In genomic region chr5:88835053-88835452, GRCm38 (mm10) we compare ENCODE assay signal across 13 mouse cellular contexts. TPM values are rescaled to one million over a fixed set of nuclear protein-coding genes. Genes with fewer than 3 reads are reported as not detected.
"Had no signal": no experiment of that assay in that cellular context is flagged by ENCODE, and none has a peak within 500 bp of the region (broad histone marks: within the 10 kb centered on the region; RNA-seq: fewer than 3 reads in every experiment).

No protein-coding gene starts in this region.

- DNase-seq: kidney, postnatal 10 days; liver, embryonic 13.5 days; liver, postnatal 0 days; lung, postnatal 14 days; right cerebral cortex, postnatal 14 days; thymus, adult 2 months; thymus, postnatal 25 days had no signal

- H3K9ac ChIP-seq: hindbrain, embryonic 12.5 days; liver, embryonic 13.5 days; liver, postnatal 0 days; lung, embryonic 15.5 days; midbrain, embryonic 12.5 days had no signal

- H3K27me3 ChIP-seq: hindbrain, embryonic 12.5 days; liver, embryonic 13.5 days; lung, embryonic 15.5 days; megakaryocyte, embryonic 14.5 days; midbrain, embryonic 12.5 days had no signal

- H3K36me3 ChIP-seq: hindbrain, embryonic 12.5 days; limb, embryonic 10.5 days; liver, embryonic 13.5 days; lung, embryonic 15.5 days; midbrain, embryonic 12.5 days had no signal

- H3K27ac ChIP-seq: hindbrain, embryonic 12.5 days; limb, embryonic 10.5 days; liver, embryonic 13.5 days; lung, embryonic 15.5 days; macrophage; midbrain, embryonic 12.5 days had no signal

- H3K4me3 ChIP-seq: hindbrain, embryonic 12.5 days; limb, embryonic 10.5 days; liver, embryonic 13.5 days; lung, embryonic 15.5 days; megakaryocyte, embryonic 14.5 days; midbrain, embryonic 12.5 days had no signal

- H3K4me1 ChIP-seq: hindbrain, embryonic 12.5 days; limb, embryonic 10.5 days; liver, embryonic 13.5 days; lung, embryonic 15.5 days; megakaryocyte, embryonic 14.5 days had no signal

RNA-seq across cellular contexts. Expression of gene Slc4a4, which starts 51.6 kb away (rescaled TPM):
- polyA plus RNA-seq: macrophage had no signal
